10 mouse cellular contexts compared by ENCODE assay signal in genomic region chr10:79735361-79735760, GRCm38 (mm10). TPM values are rescaled to one million over a fixed set of nuclear protein-coding genes. Genes with fewer than 3 reads are reported as not detected.
DNase-seq lines count a peak whose midpoint lies in the region; ATAC-seq and TF ChIP-seq lines count a peak whose summit lies in the region.
"Had no signal": no experiment of that assay in that cellular context is flagged by ENCODE, and none has a peak within 500 bp of the region (broad histone marks: within the 10 kb centered on the region; RNA-seq: fewer than 3 reads in every experiment).

No protein-coding gene starts in this region.

- ATAC-seq in heart, embryonic 14.5 days (ENCODE audit: insufficient number of reproducible peaks, insufficient read depth, low FRiP score, low read depth) = no peak
- no peak for ATAC-seq in midbrain, postnatal 0 days (ENCODE audit: low FRiP score)
- no peak for ATAC-seq in embryonic facial prominence, embryonic 12.5 days (ENCODE audit: insufficient number of reproducible peaks, insufficient read depth, low FRiP score, low TSS enrichment)
- no peak for ATAC-seq in neural tube, embryonic 15.5 days (ENCODE audit: low FRiP score)

- DNase-seq in heart, adult 11 months = no peak
- DNase-seq in midbrain, embryonic 10.5 days (ENCODE audit: low spot score) = no peak
- no peak for DNase-seq in midbrain, postnatal 0 days (ENCODE audit: low spot score)
- no peak for DNase-seq in thymus, postnatal 10 days (ENCODE audit: low spot score in 2 of 2)
- DNase-seq: gastrocnemius, postnatal 25 days; thymus, postnatal 14 days had no signal

- peaks cover 8% of the 10 kb centered on the region; the same call in 1 of the 2 replicates for H3K27me3 ChIP-seq in heart, embryonic 14.5 days (ENCODE audit: control insufficient read depth, insufficient read depth, low read length)
- peaks cover 35% of the 10 kb centered on the region for H3K27me3 ChIP-seq in midbrain, embryonic 10.5 days (ENCODE audit: low read depth, poor library complexity, severe bottlenecking)
- no peaks in the 10 kb centered on the region for H3K27me3 ChIP-seq in midbrain, postnatal 0 days (ENCODE audit: insufficient read depth, low read length)
- H3K27me3 ChIP-seq in embryonic facial prominence, embryonic 12.5 days = peaks cover 18% of the 10 kb centered on the region
- peaks cover 7% of the 10 kb centered on the region; the same call in 1 of the 2 replicates for H3K27me3 ChIP-seq in neural tube, embryonic 15.5 days (replicated peaks)

- H3K27ac ChIP-seq in heart, embryonic 14.5 days (replicated peaks in 1 of 2; ENCODE audit: control insufficient read depth in 1 of 2, insufficient read depth in 1 of 2, low read depth in 2 of 2, low read length in 2 of 2) = no peak overlapping the region
- no peak overlapping the region for H3K27ac ChIP-seq in midbrain, embryonic 10.5 days (replicated peaks)
- H3K27ac ChIP-seq in midbrain, postnatal 0 days (ENCODE audit: low read depth, low read length) = no peak overlapping the region
- H3K27ac ChIP-seq in embryonic facial prominence, embryonic 12.5 days = no peak overlapping the region
- H3K27ac ChIP-seq in neural tube, embryonic 15.5 days (replicated peaks) = no peak overlapping the region
- H3K27ac ChIP-seq: liver, embryonic 14.5 days had no signal

- H3K9ac ChIP-seq in heart, embryonic 14.5 days (ENCODE audit: low read length) = no peak overlapping the region
- no peak overlapping the region for H3K9ac ChIP-seq in midbrain, postnatal 0 days (replicated peaks; ENCODE audit: low read length, poor library complexity, severe bottlenecking)
- H3K9ac ChIP-seq in embryonic facial prominence, embryonic 12.5 days = no peak overlapping the region
- H3K9ac ChIP-seq in neural tube, embryonic 15.5 days (replicated peaks) = no peak overlapping the region
- H3K9ac ChIP-seq: liver, embryonic 14.5 days had no signal

- peak overlapping the region; percentile 25; the same call in 1 of the 2 replicates for H3K4me2 ChIP-seq in heart, embryonic 14.5 days (ENCODE audit: low read length)
- H3K4me2 ChIP-seq in midbrain, postnatal 0 days (ENCODE audit: low read depth, low read length, poor library complexity, severe bottlenecking) = no peak overlapping the region
- 0 out of 2 replicates have a peak overlapping the region, but pooled peaks have one; percentile 5 for H3K4me2 ChIP-seq in embryonic facial prominence, embryonic 12.5 days (replicated peaks)
- 0 out of 2 replicates have a peak overlapping the region, but pooled peaks have one; percentile 0 for H3K4me2 ChIP-seq in neural tube, embryonic 15.5 days

- peaks cover 61% of the 10 kb centered on the region for H3K36me3 ChIP-seq in heart, embryonic 14.5 days (ENCODE audit: control insufficient read depth, insufficient read depth, low read length)
- peaks cover 85% of the 10 kb centered on the region for H3K36me3 ChIP-seq in midbrain, embryonic 10.5 days
- peaks cover 78% of the 10 kb centered on the region for H3K36me3 ChIP-seq in midbrain, postnatal 0 days (ENCODE audit: insufficient read depth, low read length)
- peaks cover 76% of the 10 kb centered on the region for H3K36me3 ChIP-seq in embryonic facial prominence, embryonic 12.5 days
- peaks cover 96% of the 10 kb centered on the region for H3K36me3 ChIP-seq in neural tube, embryonic 15.5 days

- TF ChIP-seq CTCF in midbrain, postnatal 0 days (IDR thresholded peaks at IDR 0.05) = no peak

- no peaks in the 10 kb centered on the region for H3K4me1 ChIP-seq in heart, embryonic 14.5 days (ENCODE audit: control insufficient read depth in 2 of 2, insufficient read depth in 2 of 2, low read length in 2 of 2)
- peaks cover 11% of the 10 kb centered on the region for H3K4me1 ChIP-seq in midbrain, embryonic 10.5 days
- H3K4me1 ChIP-seq in midbrain, postnatal 0 days (ENCODE audit: insufficient read depth, low read length) = no peaks in the 10 kb centered on the region
- H3K4me1 ChIP-seq in embryonic facial prominence, embryonic 12.5 days = no peaks in the 10 kb centered on the region
- H3K4me1 ChIP-seq in neural tube, embryonic 15.5 days = peaks cover 9% of the 10 kb centered on the region; the same call in 1 of the 2 replicates

- no peak overlapping the region for H3K4me3 ChIP-seq in heart, embryonic 14.5 days (ENCODE audit: control insufficient read depth in 1 of 2, insufficient read depth in 1 of 2, low read depth in 1 of 2, low read length in 2 of 2)
- peak overlapping the region; percentile 33 for H3K4me3 ChIP-seq in midbrain, embryonic 10.5 days
- no peak overlapping the region for H3K4me3 ChIP-seq in midbrain, postnatal 0 days (ENCODE audit: low read depth, low read length)
- no peak overlapping the region for H3K4me3 ChIP-seq in embryonic facial prominence, embryonic 12.5 days
- H3K4me3 ChIP-seq in neural tube, embryonic 15.5 days (replicated peaks) = no peak overlapping the region

- WGBS in heart, embryonic 14.5 days = 25% methylated on average over 42 of the region's 52 CpGs
- WGBS in midbrain, embryonic 10.5 days = 26% methylated on average over 52 of the region's 52 CpGs
- WGBS in midbrain, postnatal 0 days = 47% methylated on average over 49 of the region's 52 CpGs
- 32% methylated on average over 52 of the region's 52 CpGs for WGBS in embryonic facial prominence, embryonic 12.5 days
- WGBS in neural tube, embryonic 15.5 days = 33% methylated on average over 42 of the region's 52 CpGs

- peaks cover 50% of the 10 kb centered on the region for H3K9me3 ChIP-seq in heart, embryonic 14.5 days (ENCODE audit: control insufficient read depth, low read length)
- H3K9me3 ChIP-seq in midbrain, embryonic 10.5 days (replicated peaks) = peaks cover 23% of the 10 kb centered on the region
- H3K9me3 ChIP-seq in midbrain, postnatal 0 days (ENCODE audit: low read length) = peaks cover 17% of the 10 kb centered on the region
- H3K9me3 ChIP-seq in embryonic facial prominence, embryonic 12.5 days = peaks cover 49% of the 10 kb centered on the region
- H3K9me3 ChIP-seq in neural tube, embryonic 15.5 days (replicated peaks) = peaks cover 25% of the 10 kb centered on the region

RNA-seq across cellular contexts. Expression of gene Polrmt, which starts 11.0 kb away (rescaled TPM):
- 20.2 and 27.4 TPM in 2 replicates for polyA plus RNA-seq in heart, embryonic 14.5 days (2014; fragmentation: Nextera tagmentation; extraction: Ambion mirVana)
- 48.6 and 51.7 TPM in 2 replicates for polyA plus RNA-seq in midbrain, embryonic 10.5 days (2016; fragmentation: Nextera tagmentation; extraction: Ambion mirVana)
- total RNA-seq in midbrain, postnatal 0 days (2014; rRNA removed) = 42.0 and 43.2 TPM in 2 replicates
- 32.5 and 37.4 TPM in 2 replicates for polyA plus RNA-seq in midbrain, postnatal 0 days (2015; fragmentation: Nextera tagmentation; extraction: Ambion mirVana)
- 49.6 and 54.0 TPM in 2 replicates for polyA plus RNA-seq in embryonic facial prominence, embryonic 12.5 days (2016; fragmentation: Nextera tagmentation; extraction: Ambion mirVana)
- polyA plus RNA-seq in neural tube, embryonic 15.5 days (2015; fragmentation: Nextera tagmentation; extraction: Ambion mirVana) = 43.4 TPM in 2 replicates

RNA-seq across cellular contexts. Expression of gene Hcn2, which starts 18.9 kb away (rescaled TPM):
- 0.05 and 0.19 TPM in 2 replicates for polyA plus RNA-seq in heart, embryonic 14.5 days (2014; fragmentation: Nextera tagmentation; extraction: Ambion mirVana)
- 0.05 TPM in 2 replicates for polyA plus RNA-seq in midbrain, embryonic 10.5 days (2016; fragmentation: Nextera tagmentation; extraction: Ambion mirVana)
- total RNA-seq in midbrain, postnatal 0 days (2014; rRNA removed) = 60.9 and 66.1 TPM in 2 replicates
- 5.0 TPM in 2 replicates for polyA plus RNA-seq in midbrain, postnatal 0 days (2015; fragmentation: Nextera tagmentation; extraction: Ambion mirVana)
- polyA plus RNA-seq in embryonic facial prominence, embryonic 12.5 days (2016; fragmentation: Nextera tagmentation; extraction: Ambion mirVana) = 0.06 and 0.08 TPM in 2 replicates
- polyA plus RNA-seq in neural tube, embryonic 15.5 days (2015; fragmentation: Nextera tagmentation; extraction: Ambion mirVana) = 2.0 and 3.0 TPM in 2 replicates

RNA-seq across cellular contexts. Expression of gene Fgf22, which starts 19.5 kb away (rescaled TPM):
- 0.12 and 0.38 TPM in 2 replicates for polyA plus RNA-seq in heart, embryonic 14.5 days (2014; fragmentation: Nextera tagmentation; extraction: Ambion mirVana)
- 0.27 and 0.42 TPM in 2 replicates for polyA plus RNA-seq in midbrain, embryonic 10.5 days (2016; fragmentation: Nextera tagmentation; extraction: Ambion mirVana)
- 1.7 and 2.2 TPM in 2 replicates for total RNA-seq in midbrain, postnatal 0 days (2014; rRNA removed)
- 3.1 and 4.0 TPM in 2 replicates for polyA plus RNA-seq in midbrain, postnatal 0 days (2015; fragmentation: Nextera tagmentation; extraction: Ambion mirVana)
- polyA plus RNA-seq in embryonic facial prominence, embryonic 12.5 days (2016; fragmentation: Nextera tagmentation; extraction: Ambion mirVana) = 0.33 and 0.65 TPM in 2 replicates
- polyA plus RNA-seq in neural tube, embryonic 15.5 days (2015; fragmentation: Nextera tagmentation; extraction: Ambion mirVana) = 2.7 and 3.4 TPM in 2 replicates
- total RNA-seq: gastrocnemius, postnatal 25 days had no signal
- polyA plus RNA-seq: liver, embryonic 14.5 days had no signal

RNA-seq across cellular contexts. Expression of gene Bsg, which starts 31.1 kb away (rescaled TPM):
- 989 and 1,200 TPM in 2 replicates for polyA plus RNA-seq in heart, embryonic 14.5 days (2014; fragmentation: Nextera tagmentation; extraction: Ambion mirVana)
- 607 and 655 TPM in 2 replicates for polyA plus RNA-seq in midbrain, embryonic 10.5 days (2016; fragmentation: Nextera tagmentation; extraction: Ambion mirVana)
- 1,054 and 1,082 TPM in 2 replicates for total RNA-seq in midbrain, postnatal 0 days (2014; rRNA removed)
- 1,042 and 1,135 TPM in 2 replicates for polyA plus RNA-seq in midbrain, postnatal 0 days (2015; fragmentation: Nextera tagmentation; extraction: Ambion mirVana)
- polyA plus RNA-seq in embryonic facial prominence, embryonic 12.5 days (2016; fragmentation: Nextera tagmentation; extraction: Ambion mirVana) = 689 and 691 TPM in 2 replicates
- 958 and 1,001 TPM in 2 replicates for polyA plus RNA-seq in neural tube, embryonic 15.5 days (2015; fragmentation: Nextera tagmentation; extraction: Ambion mirVana)

RNA-seq across cellular contexts. Expression of gene Rnf126, which starts 31.4 kb away (rescaled TPM):
- 54.4 and 62.5 TPM in 2 replicates for polyA plus RNA-seq in heart, embryonic 14.5 days (2014; fragmentation: Nextera tagmentation; extraction: Ambion mirVana)
- polyA plus RNA-seq in midbrain, embryonic 10.5 days (2016; fragmentation: Nextera tagmentation; extraction: Ambion mirVana) = 109 and 118 TPM in 2 replicates
- total RNA-seq in midbrain, postnatal 0 days (2014; rRNA removed) = 79.6 and 107 TPM in 2 replicates
- 121 and 134 TPM in 2 replicates for polyA plus RNA-seq in midbrain, postnatal 0 days (2015; fragmentation: Nextera tagmentation; extraction: Ambion mirVana)
- 109 and 111 TPM in 2 replicates for polyA plus RNA-seq in embryonic facial prominence, embryonic 12.5 days (2016; fragmentation: Nextera tagmentation; extraction: Ambion mirVana)
- 108 and 110 TPM in 2 replicates for polyA plus RNA-seq in neural tube, embryonic 15.5 days (2015; fragmentation: Nextera tagmentation; extraction: Ambion mirVana)
